Mouse (Mus musculus) cerebellum, adult 8-10 months (tissue): ENCODE measurements at regions not wholly inside any gene's neighbourhood (a gene's known extent, or its start where the extent isn't known, plus 50 kb on each side); places are given as distances from the start of the nearest gene placed in this dataset.
"Not testable (repeated sequence)": the region's sequence is repeated elsewhere in the genome, so short reads cannot be mapped to it uniquely, and the experiment has no call there.

Source experiments
- DNase-seq: peaks from one replicate; pipeline ENCODE4 v3.0.0; 2022

- not testable (repeated sequence) for DNase-seq
These were observed 570.4 kb downstream of the Dad1 start for GRCm38 (mm10) chr14:53683361-53684015.

- DNase-seq: not testable (repeated sequence)
These were observed 571.2 kb downstream of the Dad1 start for GRCm38 (mm10) chr14:53682679-53683078.

GRCm38 (mm10) chr14:53681320-53681719 is 572.6 kb downstream of the Dad1 start:
- DNase-seq: not testable (repeated sequence)

- DNase-seq: not testable (repeated sequence)
These were observed 588.2 kb downstream of the Dad1 start for GRCm38 (mm10) chr14:53665681-53666080.

DNA sequence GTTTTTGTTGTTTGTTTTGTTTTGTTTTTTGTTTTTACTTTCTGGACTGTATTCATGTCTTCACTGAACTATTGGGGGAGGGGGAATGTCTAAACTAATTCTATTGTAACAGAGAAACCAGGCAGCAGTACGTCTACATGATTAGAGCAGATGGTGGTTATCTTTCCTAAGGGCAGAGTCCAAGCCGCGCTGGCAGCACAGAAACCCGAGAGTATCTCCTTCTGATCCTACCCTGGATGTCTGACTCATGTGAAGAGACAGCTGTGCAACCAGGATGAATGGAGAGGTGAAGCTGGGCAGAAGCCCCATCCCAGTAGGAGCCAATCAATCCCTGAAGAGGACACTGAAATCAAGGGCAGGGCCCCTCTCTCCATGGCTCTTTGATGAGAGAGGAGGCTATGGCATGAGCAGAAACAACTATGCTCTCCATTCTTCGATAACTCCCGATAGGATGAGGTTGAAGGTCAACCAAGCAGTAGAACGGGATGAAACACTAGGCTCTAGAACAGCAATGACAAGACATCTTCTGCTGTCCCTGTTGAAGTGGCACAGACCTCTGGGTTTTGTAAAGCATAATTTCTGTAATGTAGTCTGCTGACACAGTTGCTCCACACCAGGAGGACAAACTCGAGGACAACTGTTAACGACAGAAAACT is 591.1 kb downstream of the Dad1 start:
- not testable (repeated sequence) for DNase-seq

- DNase-seq: not testable (repeated sequence)
These were observed 599.2 kb downstream of the Dad1 start for GRCm38 (mm10) chr14:53654669-53655068.

- DNase-seq: not testable (repeated sequence)
These were observed 602.8 kb downstream of the Dad1 start for GRCm38 (mm10) chr14:53651061-53651460.

GRCm38 (mm10) chr14:53649189-53649588 is 604.7 kb downstream of the Dad1 start:
- DNase-seq: not testable (repeated sequence)

DNA sequence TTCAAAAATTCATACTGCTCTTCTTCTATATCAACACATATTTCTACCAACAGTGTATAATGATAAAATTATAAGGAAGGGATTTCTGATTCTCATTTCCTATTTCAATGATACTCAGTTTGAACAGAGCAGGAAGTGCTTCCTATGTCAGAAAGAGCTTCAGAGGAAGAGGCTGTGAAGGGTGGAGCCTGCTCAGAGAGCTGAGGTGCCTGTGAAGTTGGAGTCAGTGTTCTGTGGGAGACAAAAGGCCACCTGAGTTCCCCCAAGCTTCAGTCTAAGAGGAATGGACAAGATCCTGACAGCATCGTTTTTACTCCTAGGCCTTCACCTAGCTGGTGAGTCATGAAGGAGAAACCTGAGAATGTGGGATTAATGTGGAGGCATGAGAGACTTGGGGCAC is 613.5 kb downstream of the Dad1 start:
- DNase-seq: not testable (repeated sequence)

DNA sequence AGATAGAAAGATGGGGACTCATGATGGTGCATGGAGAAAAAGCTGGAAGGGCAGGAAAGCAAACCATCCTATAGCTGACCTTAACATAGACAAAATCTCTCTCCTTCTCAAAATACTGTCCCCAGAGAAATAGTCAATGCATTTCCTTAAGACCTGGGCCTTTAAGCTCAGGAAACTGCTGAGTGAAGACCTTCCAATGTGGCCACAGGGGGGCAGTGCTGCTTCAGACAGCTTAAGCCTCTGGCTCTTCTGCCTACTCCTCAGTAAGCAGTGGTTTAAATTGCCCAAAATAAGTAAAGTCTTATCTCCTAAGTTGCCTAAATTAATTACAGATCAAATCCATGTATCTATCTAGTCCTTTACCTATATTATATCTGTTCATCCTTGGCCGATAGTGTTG is 616.2 kb downstream of the Dad1 start:
- not testable (repeated sequence) for DNase-seq

DNA sequence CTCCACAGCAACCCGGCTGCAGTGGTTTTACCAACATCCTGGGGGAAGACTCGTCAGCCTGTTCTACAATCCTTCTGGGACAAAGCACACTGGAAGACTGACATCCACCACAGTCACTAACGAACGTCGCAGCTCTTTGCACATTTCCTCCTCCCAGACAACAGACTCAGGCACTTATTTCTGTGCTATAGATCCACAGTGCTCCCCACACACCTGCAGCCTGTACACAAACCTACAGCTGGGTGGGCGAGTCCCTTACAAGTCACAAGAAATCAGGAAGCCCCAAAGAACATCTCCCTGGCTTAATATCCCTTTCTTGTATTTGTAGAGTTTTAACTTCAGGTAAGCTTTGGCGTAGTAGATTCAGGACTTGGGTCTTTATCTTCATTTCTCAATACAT is 618.7 kb downstream of the Dad1 start:
- DNase-seq: not testable (repeated sequence)

DNA sequence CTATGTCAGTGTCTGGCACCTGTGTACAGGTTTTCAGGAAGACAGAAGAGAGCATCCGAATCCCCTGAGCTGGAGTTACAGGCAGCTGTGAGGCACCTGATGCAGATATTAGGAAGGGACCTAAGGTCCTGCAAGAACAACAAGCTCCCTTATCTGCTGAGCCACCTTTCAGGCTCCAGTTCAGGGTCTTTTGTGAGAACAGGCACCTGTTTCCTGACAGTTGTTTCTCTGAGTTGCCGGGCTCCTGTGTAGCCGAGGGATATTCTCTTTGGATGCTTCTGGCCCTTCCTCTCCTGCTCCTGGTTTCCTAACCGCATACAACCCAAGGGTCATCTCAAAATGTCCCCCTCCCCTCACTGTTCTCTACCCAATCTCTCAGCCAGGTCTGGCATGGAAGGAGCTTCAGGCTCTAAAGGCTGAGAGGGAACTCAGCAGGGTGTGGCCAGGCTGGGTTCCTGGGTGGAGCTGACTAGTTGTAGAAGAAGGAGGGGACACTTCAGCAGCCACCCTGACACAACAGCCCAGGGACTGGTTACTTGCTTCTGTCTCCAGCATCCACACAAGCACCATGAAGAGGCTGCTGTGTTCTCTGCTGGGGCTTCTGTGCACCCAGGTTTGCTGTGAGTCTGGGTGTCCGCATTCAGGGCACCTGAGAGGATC is 619.5 kb downstream of the Dad1 start:
- not testable (repeated sequence) for DNase-seq

GRCm38 (mm10) chr14:53633743-53634142 is 620.2 kb downstream of the Dad1 start:
- not testable (repeated sequence) for DNase-seq

- not testable (repeated sequence) for DNase-seq
These were observed 632.5 kb downstream of the Dad1 start for GRCm38 (mm10) chr14:53621376-53621775.

GRCm38 (mm10) chr14:53616061-53616460 is 637.8 kb downstream of the Dad1 start:
- DNase-seq: not testable (repeated sequence)

DNA sequence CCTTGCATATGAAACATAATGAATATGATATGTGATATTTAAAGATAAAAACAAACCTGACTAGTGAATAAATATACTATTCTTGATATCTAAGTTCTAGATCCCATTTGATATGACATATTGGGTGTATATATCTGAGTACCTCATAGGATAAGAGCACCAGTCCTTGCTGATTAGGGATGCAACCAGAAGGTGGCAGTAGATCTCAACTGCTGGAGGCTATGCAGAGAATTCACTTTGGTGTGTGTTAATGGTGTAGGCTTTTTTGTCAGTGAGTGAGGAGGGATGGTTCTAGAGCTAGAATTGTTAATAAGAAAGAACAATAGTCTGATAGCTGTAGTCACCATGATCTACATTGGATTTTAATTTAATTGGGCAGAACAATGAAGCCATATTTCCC is 639.6 kb downstream of the Dad1 start:
- DNase-seq: no peak

DNA sequence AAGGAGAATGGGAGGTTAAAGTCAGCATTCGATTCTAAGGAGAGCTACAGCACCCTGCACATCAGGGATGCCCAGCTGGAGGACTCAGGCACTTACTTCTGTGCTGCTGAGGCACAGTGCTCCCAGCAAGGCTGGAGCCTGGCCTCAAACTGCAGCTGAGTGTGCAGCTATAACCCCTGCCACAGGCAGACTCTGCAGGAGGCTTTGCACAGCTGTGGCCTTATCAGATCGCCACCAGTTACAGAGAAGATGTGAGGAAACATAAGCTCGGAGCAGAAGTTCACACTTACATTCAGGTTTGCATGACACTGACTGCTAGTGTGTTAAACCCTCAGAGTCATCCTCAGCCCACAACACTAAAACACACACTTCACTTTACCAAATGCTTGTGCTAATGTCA is 654.6 kb downstream of the Dad1 start:
- not testable (repeated sequence) for DNase-seq

- DNase-seq: not testable (repeated sequence)
These were observed 656.6 kb downstream of the Dad1 start for GRCm38 (mm10) chr14:53597287-53597686.

DNA sequence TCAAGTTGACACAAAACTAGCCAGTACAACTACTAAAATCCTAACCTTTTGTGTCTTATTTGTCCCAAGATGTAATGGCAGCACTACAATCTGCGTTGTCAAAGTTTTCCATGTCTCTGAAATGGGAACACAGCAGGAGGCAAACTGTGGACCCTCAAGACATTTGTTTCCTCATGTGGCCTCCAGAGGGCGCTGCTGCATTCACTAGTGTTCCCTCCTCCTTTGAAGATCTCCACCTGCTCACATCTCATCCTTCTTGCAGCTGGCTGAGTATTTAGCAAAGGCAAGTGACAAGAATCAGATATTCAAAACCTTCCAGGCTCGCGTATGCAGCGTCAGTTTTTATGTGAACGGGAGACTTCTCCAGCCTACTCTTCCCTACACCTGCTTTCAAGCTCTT is 663.3 kb downstream of the Dad1 start:
- not testable (repeated sequence) for DNase-seq

- DNase-seq: not testable (repeated sequence)
These were observed 671.4 kb downstream of the Dad1 start for GRCm38 (mm10) chr14:53582528-53582927.

GRCm38 (mm10) chr14:53581734-53582133 is 672.2 kb downstream of the Dad1 start:
- DNase-seq: not testable (repeated sequence)

DNA sequence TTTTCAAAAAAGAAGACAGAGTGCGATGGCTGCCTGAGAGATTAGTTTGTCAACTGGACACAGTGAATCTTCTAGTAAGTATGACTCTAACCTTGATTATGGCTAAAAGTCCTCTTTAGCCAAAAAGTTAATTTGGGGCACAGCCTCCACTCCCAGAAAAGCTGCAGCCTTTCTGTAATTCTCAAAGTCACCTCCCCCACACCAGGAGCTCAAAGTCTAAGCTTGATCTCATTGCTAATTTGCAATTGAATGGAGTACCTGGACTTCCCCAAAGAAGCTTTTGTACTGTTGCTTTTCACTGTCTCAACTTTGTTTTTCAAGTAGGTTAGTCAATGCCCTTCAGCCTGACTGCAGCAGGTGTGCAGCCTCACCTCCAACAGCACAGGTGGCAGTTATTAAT is 677.0 kb downstream of the Dad1 start:
- DNase-seq: not testable (repeated sequence)

GRCm38 (mm10) chr14:53572701-53573100 is 681.2 kb downstream of the Dad1 start:
- not testable (repeated sequence) for DNase-seq

- no peak for DNase-seq
These were observed 691.3 kb downstream of the Dad1 start for GRCm38 (mm10) chr14:53562606-53563005.
